Mouse (Mus musculus) thymus, postnatal 25 days (tissue): ENCODE measurements around the gene Fam133b.
"Not testable (repeated sequence)": the region's sequence is repeated elsewhere in the genome, so short reads cannot be mapped to it uniquely, and the experiment has no call there.

Source experiments
- DNase-seq: peaks from one replicate; pipeline ENCODE4 v3.0.0; 2022

Gene Fam133b

GRCm38 (mm10) chr5:3609241-3609640, 65.6 kb downstream of the Fam133b start:
- DNase-seq: no peak

DNA sequence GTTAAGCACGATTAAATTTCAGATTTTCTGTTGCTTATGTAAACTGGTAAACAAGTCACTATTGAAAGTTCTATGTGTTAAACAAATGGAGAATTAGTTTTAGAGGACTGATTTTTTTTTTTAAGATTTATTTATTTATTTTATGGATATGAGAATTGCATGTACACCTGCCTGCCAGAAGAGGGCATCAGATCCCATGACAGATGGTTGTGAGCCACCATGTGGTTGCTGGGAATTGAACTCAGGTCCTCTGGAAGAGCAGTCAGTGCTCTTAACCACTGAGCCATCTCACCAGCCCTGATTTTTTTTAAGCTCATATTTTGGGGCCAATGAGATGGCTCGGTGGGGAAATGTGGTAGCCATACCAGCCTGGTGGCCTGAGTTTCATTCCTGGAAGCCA, 68.2 kb downstream of the Fam133b start:
- not testable (repeated sequence) for DNase-seq
